Mouse (Mus musculus) layer of hippocampus, adult 9-10 months (tissue): ENCODE measurements around the gene Armc12.
A peak's percentile ranks its signal among the peaks of the same experiment; 100 is the strongest.

Experiments
- DNase-seq: peaks from one replicate; pipeline ENCODE4 v3.0.0; 2022; ENCODE audit warnings: low spot score

Armc12 gene

DNA sequence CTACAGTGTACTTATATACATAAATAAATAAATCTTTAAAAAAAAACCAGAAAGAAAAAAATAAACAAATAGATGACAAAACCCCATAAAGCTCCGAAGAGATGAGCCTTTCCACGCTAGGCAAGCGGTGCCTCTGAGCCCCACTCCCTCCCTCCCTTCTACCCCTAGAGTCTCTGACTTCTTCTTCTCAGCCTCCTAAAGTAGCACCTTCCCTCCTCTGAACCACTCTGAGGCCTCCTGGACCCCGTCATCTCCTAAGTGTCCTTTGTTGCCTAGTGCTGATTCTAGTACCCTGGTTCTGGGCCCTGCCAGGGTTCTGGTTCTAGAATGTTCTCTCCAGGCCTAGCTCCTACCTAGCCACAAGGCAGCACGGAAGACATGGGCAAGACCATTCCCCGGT, at the start of gene Armc12:
Armc12 (plus strand) TSS at position 301 of the 400 bp plus-strand sequence.
- no peak for DNase-seq

DNA sequence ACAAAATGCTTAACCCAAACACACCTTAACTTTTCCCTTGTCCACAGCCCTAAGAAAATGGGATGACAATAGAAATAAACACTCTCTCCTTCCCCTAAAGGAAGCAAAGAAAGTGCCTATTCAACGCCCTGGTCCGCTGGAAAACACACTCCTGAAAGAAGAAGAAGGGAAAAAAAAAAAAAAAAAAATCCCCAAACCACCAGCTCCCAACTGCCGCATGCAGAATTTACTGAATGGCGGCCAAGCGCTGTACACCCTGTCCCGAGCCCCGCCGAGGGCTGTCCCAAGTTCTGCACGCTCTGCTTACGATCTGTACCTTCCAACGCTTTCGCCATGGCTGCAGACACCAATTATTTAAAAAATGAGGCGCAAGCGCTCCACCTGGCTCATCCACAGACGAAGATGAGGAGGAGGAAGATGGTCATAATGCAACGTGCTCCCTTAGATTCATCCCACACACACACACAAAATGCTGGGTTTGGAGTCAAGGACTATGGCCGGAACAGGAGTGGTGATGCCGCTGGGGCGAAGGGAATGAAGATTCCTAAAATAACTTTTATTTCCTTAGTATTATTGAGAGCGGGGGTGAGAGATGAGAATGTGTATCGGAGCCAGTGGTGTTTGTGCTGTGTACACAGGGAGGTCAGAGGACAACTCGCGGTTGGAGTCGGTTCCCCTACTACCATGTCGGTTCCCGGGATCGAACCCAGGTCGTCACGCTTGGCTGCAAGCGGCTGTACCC, 45.7 kb upstream of the Armc12 start:
- no peak for DNase-seq

DNA sequence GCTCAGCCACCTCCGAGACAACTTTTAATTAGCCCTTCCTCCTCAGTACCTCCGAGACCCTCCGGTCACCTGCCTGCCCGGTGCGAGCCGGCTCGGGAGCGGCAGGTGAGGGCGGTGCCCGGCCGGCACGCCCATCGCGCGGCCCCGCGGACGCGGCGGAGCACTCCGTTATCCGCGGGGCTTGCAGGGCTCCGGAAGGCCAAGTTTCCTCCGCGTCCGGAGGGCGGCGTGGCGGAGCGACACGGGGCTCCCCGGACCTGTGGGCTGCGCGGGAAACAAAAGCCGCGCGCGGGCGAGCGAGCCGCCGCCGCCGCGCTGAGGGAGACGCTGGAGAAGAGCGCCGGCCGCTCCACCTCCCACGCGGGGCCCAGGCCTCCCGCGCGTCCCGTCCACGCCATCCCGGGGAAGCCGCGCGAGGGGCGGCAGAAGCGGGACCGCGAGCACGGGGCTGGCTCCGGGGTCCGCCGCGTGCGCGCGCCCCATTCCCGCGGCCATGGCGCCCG, 45.1 kb upstream of the Armc12 start:
- no peak for DNase-seq

DNA sequence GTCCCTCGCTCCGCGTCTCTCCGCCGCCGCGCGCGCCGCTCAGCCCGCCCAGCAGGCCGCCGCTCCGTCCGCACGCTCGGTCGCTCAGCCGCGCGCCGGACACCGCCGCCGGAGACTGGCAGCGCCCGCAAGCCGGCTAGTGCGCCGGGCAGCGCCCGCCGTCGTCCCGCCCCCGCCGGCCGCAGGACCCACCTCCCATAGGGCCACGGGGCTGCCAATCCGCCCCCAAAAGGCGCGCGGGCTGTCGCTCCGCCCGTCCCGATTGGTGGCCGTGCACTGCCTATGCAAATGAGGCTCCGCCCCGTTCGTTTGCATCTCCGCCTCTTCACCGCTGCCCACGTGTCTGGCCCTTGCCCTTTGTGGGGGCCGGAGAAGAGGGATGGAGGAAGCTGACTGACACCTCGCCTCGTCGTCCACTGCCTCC, 44.6 kb upstream of the Armc12 start:
- peak; percentile 90 for DNase-seq

DNA sequence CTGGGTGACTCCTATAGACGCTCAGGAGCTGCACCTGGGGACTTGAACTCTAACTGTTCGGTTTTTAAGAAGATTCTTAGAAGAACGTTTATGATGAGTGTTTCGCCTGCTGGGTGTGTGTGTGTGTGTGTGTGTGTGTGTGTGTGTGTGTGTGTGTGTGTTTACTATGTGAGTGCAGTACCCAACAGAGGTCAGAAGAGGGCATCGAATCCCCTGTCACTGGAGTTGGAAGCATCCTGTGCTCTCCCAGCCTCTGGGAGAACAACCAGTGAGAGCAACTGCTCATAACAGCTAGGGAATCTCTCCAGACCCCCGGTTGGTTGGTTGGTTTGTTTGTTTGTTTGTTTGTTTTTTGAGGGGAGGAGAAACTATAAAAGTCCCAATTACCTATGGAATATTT, 43.9 kb upstream of the Armc12 start:
- no peak for DNase-seq

DNA sequence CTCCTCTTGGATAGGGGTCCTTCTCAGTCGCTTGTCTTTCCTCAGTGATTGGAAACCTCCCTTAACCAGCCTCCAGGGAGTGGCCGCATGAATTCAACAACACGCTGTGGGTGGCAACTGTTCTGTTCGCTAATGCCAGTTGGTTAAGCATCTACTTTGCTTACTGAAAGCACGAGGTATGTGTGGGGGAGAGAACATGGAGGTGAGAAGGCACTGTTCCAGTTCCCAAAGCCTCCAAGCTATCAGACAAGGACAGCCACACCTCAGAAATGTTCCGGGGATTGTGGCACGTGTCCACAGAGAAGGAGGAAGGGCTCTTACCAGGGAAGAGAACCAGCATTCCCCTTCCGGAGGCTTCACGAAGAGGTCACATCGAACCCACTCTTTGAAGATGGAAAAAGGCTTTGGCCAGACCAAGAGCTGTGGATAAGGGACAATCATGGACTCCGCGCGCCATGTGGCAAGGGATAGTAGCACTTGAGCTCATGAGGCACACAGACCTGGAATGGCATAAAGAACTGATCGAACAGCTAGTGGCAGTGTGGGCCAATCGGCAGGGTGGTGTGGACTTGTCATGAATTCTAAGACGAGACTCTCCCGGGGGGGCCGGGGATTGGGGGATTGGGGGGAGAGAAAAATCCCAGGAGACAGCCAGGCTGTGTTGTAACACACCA, 42.9 kb upstream of the Armc12 start:
- no peak for DNase-seq

DNA sequence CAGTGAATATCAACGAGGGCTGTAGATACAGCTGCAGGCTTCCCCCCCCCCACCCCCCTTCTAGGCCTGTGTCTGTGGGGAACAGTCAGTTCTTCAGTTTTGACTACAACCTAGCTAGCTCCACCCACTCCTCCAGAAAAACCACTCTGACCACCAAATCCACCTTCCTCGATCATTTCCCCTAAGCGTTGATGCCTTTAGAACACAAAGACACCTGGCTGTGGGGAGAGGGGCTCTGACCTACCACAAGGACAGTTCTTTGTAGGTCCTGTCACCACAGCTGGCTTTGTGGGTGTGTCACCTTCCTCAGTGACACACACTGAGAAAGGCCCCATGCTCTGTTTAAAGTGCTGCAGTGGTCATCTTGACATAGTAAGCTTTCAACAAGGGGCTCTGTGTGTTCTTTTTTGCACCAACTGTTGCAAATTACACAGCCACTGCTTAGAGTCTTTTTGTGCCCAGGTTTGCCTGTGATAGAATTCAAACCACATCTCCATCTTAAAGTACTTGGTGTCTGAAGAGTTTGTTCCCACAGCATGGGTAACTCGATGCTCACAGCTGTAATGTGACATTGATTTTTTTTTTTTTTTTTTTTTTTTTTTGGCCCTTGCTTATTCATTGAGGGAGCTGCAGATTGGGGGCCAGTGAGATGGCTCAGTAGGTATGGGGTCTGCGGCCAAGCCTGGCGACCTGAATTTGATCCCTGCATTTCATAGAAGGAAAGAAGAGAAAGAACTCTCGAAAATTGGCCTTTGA, 42.2 kb upstream of the Armc12 start:
- DNase-seq = no peak

DNA sequence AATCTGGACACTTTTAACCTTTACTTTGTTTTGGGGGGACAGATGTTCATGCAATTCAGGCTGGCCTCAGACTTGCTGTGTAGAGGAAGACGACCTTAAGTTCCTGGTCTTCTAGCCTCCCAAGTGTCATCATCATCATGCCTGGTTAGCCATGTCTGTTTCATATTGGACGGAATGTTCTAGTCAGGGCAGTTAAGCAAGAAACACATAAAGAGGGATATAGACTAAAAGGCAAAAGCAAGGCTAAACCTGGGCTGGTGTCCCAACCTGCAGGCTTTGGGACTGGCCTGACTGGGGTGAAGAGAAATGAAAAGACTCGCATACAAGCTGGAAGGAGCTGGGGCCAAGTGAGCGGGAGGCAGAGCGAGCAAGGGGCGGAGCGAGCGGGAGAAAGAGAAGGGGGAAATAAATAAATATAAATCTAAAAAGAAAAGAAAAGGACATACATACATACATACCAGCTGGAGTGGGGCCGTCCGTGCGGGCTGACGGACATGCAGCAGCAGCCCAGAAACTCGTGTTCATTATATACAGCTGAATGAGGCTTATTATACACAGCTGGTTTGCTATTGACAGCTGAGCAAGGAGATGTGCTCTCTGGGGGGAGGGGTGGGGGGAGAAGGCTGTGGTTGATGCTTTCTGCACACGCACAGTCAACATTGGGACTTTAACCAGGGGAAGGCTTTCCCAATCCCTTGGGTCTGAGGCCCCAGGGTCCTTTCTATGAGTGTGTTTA, 39.4 kb upstream of the Armc12 start:
- no peak for DNase-seq

DNA sequence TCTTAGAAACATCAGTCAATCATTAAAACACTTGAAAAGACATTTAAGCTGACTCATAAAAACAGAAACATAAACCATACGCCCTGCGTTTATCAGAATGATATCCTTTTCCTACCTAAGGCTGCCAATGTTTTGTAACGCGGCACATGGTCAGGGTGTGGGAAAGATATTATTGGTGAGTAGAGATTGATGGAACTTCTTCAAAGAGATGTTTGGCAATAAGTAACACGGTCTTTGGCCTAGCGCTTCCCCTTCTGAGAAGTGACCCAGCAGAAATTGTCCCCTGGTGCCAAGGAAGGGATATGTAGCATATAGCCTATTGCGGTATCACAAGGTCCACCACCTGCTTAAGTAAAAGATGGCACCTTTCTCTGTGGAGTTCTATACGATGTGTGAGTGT, 34.8 kb upstream of the Armc12 start:
- DNase-seq = no peak

DNA sequence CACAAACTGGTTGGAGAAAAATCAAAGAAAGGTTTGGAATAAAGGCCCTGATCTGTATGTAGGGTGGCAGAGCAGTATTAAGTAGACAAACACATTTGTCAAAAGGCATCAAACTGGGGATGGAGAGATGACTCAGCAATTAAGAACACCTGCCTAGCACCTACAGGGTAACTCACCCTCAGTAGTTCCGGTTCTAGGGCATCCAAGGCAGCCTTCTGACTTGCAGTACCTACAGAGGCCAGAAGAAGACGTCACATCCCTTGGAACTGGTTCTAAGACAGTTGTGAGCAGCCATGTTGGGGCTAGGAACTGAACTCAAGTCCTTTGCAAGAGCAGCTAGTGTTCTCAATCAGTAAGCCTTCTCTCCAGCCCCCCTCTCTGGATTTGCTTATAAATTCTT, 31.4 kb upstream of the Armc12 start:
- no peak for DNase-seq

DNA sequence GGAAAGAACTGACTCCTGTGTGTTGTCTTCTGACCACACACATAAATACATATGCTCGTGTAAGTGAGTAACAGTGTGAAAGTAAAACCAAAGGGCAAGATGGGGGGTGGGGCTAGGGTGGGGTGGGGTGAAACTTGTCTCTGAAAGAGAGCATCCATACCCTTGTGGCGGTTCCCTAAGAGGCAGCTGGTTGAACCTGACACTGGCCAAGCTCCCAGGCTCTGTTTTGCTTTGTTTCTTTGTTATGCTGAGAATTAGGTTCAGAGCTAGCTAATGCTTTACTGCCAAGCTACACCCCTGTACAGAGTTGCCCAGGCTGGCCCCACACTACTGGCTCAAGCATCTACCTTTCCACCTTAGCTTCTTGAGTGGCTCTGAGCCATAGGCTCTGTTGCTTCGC, 30.1 kb upstream of the Armc12 start:
- DNase-seq = no peak

DNA sequence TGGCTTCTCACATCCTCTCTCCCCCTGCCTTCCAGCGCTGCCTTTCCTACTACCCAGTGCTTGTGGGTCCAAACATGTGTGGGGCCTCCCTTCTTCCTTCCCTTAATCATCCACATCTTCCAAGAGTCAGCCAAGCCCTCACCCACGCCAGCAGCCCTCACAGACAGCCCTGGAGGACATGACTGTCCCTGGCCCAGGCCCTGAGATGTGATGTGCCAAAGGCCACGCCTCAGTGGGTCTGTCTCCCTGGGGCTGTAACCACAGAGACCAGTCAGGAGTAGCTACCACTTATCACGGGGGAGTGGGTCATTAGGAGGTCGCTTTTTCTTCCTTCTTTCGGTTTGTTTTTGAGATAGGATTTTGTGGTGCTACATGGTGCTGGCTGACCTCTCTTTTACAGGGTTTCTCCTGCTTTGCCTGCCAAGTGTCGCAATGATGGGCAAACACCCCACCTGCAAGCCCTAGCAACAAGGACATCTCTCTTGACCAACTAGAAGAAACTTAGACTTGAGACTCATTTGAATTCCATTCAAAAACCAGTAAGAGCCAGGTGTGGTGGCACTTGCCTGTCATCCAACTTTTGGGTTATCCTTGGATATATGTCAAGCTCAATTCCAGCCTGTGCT, 28.3 kb upstream of the Armc12 start:
- no peak for DNase-seq

DNA sequence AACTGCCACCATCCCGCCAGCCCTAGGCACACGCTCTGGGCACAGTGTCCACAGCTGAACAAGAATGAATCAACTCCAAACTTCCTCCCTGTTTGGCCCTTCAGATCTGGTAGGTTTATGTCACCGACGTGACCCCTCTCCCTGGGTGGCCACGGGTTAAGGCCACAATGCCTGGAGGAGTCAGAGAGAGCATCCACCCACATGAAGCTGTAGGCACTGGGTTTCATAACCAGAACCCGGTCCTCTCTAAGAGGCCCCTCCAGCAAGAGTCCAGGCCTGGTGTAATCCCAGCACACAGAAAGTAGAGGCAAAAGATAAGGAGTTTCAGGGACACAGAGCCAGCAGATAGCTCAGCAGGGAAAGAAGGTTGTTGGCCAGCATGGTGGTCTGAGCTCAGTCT, 26.4 kb upstream of the Armc12 start:
- no peak for DNase-seq

DNA sequence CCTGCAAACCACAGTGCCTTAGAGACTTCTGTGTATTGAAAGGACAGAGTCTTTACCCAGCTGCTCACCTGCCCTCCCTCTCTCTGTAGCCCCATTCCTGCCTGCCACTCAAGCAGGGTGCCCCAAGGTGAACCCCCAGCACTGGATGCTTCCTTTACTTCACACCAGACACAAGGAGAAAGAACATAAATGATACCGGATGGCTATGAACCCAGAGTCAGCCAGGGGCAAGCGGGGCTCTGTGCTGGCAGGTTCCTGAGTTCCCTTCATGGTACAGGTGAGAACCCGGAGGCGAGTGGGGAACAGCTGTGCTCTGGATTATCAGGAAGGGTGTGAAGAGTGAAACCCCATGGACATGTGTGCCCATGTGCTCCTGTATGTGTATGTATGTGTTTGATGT, 25.0 kb upstream of the Armc12 start:
- no peak for DNase-seq

DNA sequence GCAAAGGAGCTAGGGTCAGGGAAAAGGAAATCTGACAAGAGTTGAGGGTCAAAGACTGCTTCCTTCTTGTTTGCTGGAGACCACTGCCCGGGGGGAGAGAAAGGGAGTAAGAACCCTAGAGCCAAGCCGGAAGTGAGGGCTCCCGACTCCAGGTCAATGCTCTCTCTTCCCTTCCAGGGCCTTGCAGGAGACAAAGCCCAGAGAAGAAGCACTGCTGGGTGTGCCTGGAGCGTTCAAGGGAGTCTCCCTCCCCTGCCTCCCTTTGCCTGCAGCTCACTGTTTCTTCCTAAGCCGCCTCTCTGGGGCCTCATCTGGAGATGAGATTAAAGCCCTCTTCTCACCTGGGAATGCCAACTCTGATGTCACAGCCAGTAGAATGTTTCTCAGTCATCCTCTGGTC, 23.7 kb upstream of the Armc12 start:
- DNase-seq = no peak

DNA sequence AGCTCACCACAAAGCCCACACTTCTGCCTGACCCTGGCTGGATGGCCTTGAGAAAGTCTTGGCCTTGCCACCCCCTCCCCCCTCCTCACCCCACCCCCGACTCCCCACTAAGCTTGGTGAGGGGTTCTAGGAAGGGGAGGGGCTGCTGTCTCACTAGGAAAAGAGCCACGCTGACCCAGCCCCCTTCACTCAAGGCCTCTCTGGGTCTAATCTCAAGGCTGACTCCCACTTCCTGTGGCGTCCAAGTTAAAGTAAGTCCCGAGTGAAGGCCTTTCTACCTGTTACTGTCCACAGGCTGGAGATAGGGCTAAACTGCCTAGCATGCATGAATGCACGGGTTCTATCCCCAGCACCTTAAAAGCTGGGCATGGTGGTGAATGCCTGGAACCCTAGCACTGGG, 23.1 kb upstream of the Armc12 start:
- no peak for DNase-seq

DNA sequence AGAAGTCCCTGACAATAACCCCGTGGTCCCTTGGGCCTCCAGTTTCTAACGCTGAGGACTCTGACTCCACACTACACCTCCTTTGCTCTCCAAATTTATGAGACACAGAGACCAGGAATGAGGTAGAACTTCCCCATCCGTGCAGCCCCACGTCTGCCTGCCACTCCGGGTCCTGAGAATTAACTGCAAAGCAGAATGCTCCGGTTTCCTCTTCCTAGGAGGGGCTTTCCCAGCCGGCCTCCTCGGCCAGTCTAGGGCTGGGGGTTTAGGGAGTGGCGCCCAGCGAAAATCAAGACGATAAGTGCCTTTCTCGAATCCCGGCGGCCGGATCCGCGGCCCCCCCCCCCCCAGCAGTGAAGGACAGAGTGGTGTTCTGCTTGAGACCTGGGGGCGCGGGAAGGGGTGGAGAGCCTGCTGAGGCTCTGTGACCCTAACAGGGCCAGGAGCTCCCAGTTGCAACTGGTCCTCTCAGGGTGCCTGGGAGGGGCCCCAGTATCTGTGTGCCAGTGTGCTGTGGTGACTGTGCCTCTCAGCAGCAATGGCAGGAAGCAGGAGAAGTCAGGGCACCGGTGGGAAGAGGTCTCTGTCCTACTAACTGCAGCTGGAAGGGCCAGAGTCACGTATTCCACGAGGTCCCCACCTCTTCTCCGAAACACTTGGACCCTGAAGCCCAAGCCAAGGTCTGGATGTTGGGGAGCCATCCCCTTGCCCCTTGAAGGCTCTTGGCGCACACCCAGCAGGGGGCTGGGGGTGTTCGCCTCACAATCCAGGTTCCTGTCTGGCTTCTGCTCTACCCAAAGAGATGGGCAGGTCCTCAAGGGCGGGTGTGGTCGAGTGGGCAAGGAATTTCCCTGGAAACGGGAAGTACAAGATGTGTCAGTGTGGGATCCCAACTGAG, 19.9 kb upstream of the Armc12 start:
- DNase-seq = no peak

DNA sequence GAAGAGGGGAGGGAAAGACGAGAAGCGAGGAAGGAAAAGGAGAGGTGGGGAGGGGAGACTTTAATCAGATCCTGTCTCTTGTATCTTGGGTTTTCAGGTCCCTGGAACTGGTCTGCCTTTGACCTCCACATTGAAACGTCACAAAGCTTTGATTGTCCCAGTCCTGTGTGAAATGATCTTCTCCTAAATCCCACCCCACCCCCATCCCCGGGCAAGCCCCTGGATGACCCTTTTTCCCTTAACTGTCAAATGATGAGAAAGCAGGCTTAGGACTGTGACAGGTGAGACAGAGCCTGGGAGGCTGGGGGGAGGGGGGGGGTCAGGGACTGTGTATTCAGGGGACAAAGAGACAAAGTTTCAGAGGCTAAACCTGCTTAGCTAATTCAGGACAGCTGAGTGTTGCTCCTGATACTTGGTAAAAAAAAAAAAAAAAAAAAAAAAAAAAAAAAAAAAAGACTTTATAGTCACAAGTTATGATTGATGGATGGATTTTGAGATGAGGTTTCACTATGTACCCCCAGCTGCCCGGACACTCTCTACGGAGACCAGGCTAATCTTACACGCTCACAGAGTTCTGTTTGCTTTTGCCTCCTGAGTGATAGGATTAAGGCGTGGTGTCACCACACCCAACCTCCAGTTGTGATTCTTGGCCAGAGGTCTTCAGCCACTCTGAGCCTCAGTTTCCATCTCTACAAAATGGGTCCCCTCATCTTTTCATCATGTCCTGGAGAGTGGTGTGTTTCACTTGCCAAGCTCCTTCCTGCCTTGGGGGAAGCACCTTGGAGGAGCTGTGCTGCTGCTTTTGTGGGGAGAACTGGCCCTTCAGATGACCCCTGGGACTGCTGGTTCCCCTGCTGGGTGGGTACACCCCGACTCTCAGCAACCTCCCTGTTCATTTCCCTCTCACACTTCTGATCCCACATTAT, 18.7 kb upstream of the Armc12 start:
- no peak for DNase-seq

DNA sequence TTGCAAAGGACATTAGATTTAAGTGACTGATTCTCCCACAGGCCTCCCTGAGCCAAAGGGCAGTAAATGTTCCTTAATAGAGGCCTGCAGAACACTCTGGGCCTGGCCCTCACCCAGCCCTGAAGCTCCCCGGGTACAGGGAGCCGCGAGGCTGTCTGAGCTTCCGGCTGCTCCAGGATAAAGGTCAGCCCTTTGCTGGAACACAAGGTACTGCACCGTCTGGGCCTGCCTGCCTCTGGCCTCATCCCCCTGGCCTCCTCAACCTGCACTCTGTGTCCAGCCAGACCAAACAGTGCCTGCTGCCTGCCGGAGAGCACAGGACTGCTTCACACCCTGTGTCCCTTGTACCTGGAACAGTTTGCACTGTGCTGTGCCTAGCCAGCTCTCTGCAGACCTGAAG, 17.9 kb upstream of the Armc12 start:
- no peak for DNase-seq

DNA sequence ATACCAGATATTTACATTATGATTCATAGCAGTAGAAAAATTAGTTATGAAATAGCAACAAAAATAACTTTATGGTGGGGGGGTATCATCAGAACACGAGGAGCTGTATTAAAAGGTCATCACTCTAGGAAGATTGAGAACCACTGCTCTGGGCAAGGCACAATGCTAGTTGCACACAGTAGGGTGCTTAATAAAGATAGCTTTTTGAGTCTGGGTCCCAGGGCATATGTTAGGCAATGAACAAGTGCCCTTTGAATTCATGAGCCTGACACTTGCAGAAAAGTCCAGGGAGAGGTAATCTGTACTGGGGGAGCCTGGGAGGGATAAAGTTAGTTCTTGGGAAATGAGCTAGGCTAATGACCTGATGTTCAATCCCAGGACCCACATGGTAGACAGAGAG, 17.3 kb upstream of the Armc12 start:
- DNase-seq = no peak
